Mouse (Mus musculus): ENCODE measurements at regions not wholly inside any gene's neighbourhood (a gene's known extent, or its start where the extent isn't known, plus 50 kb on each side); places are given as distances from the start of the nearest gene placed in this dataset.
A peak's percentile ranks its signal among the peaks of the same experiment; 100 is the strongest.

DNA sequence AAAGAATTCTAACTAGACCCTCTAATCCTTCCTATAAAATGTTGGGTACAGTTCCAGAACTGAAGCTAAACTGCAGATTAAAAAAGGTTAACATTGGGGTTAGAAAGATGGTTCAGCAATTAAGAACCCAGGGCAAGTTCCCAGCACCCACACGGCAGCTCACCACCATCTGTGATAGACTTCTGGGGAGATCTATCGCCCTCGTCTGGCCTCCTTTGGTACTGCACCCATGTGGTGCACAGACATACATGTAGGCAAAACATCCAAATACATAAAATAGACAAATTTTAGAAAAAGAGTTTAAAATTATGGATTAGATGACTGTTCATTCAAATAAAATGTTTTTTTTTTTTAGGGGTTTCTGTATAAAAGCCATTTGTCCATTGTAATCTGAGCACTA is 91.4 kb upstream of the Kazn start:
- no peak for DNase-seq (ENCODE audit: inconsistent age in 2 of 2, low spot score in 1 of 2)

DNA sequence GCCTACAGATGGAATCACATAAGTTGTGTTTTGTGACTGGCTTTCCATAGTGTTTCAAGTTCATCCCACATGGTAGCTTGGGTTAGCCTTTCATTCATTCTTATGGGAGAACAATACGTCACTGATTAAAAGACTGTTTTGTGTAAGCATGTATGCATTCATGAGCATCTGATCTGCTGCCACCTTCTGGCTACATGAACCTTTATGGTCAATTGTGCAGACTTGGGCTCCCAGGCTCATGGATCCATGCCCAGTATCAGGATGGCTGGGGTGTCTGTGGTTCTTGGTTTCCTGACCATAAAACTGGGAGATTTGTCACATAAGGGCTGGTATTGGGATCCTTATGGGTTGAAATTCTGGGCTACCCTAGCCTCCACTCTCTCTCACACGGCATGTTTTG is 90.4 kb upstream of the Kazn start:
- DNase-seq (ENCODE audit: inconsistent age in 2 of 2, low spot score in 1 of 2): no peak

DNA sequence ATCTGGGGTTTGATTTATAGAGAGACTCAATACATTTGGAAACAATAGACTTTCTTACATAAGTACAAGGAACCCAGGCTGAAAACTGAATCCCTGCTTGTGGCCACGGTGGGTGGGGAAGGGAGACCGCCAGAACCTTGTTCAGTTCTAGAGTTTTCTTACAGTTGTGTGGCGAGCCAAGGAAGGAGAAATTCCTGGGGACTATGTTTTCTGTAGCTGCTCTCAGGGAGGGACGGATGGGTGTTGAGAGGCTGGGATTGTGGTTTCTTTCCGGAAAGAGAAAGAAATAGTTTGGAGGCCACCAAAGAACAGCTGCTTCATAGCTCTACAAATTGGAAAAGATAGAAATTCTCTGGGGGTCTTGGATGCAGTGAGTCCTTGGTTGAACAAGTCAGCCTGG is 87.3 kb upstream of the Kazn start:
- no peak for DNase-seq (ENCODE audit: inconsistent age in 2 of 2, low spot score in 1 of 2)

DNA sequence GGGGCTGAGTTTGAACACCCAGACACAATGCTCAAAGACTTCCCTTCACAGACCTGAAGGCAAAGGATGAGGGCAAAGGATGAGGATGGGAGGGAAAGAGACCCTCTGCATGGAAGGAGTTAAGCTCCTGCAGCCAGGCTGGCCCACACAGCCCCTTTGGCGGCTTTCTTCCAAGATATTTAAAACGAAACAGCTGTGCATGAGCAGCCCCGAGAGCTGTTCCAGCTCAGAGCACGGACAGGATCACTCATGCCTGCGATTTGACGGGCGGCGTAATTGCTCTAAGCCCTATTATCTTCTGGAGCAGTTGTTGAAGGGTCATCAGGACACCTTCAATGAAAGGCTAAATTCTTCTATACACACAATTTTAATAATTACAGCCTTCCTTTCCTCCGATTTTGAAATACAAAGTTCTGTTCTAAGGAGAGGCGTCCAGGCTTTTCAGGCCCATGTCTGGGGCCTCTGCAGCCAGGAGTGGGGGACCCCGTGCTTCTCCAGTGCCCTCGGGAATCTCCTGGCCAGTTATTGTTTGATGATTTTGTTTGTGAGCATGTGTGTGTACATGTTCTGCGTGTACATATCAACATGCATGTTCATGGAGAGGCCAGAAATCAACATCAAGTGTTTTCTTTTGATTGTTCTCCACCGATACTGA is 82.1 kb upstream of the Kazn start:
- no peak for DNase-seq (ENCODE audit: inconsistent age in 2 of 2, low spot score in 1 of 2)

DNA sequence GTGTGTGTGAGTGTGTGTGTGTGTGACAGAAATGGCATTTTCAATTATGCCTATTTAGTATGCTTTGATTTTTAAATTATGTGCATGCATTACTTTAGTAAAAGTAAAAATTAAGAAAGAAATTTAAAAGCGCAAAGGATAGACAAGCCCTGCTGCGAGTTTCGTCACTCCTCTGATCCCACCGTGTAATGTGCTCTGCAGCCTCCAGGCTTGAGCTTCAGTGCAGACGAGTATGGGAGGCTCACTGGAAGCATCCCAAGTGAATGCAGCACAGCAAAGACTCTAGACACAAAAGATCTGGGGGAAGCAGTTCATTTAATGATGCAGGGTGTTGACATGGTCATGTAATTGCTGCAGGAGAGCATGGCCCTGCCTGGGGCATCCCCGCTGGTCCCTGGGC is 71.1 kb upstream of the Kazn start:
- no peak for DNase-seq (ENCODE audit: inconsistent age in 2 of 2, low spot score in 1 of 2)

DNA sequence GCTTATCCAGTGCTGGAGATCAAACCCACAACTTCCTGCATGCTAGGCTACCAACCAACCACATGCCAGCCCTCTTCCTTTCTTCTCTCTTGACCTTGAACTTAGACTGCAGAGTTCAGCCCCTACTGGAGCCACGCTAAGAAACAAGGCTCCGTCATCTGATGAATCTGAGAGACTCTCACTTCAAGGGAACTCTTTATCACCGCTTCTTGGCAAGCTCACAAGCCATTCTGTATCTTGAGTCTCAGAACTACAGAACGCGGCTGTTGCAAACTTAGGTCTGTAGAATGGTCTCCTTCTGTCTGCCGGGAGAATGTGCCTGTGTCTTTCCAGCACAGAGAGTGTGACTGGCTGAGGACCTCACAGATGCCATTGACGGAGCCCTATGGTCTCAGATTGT is 69.1 kb upstream of the Kazn start:
- no peak for DNase-seq (ENCODE audit: inconsistent age in 2 of 2, low spot score in 1 of 2)

DNA sequence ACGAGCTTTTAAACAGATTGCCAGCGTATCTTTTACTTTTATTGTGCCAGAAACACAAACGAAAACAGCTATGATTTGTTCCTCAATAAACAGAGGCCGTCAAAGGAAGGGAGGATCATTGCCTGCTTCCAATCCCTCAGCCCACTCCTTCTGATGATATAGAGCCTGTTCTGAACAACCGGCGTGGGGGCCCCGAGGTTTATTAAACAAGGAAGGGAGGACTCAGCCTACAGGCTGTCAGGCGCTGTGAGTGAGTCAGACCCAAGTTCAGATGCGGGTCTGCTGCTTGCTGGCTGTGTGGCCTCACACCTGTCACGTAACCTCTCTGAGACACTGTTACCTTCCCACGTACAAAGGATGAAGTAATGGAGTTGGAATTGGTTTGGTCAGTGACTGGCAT is 68.1 kb upstream of the Kazn start:
- no peak for DNase-seq (ENCODE audit: inconsistent age in 2 of 2, low spot score in 1 of 2)

DNA sequence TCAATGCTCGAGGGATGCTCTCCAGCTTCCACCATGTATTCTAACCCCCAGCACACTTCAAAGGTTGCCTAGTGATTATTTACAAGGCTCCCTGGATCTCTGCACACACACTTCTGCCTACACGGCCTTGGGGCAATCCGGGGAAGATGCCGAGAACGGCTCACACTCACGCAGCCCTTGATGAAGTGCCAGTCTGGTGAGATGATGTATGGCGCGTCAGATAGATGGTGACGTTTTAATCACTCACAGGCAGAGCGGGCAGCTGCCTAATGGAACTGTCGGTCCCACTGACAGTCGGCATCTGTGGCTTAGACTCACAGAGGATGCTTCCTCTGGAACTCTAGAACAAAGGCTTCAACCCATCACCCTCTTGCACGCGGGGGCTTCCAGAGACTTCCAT is 66.9 kb upstream of the Kazn start:
- peak in 1 of 2 experiments; percentile 37 for DNase-seq (ENCODE audit: inconsistent age in 2 of 2, low spot score in 1 of 2)

DNA sequence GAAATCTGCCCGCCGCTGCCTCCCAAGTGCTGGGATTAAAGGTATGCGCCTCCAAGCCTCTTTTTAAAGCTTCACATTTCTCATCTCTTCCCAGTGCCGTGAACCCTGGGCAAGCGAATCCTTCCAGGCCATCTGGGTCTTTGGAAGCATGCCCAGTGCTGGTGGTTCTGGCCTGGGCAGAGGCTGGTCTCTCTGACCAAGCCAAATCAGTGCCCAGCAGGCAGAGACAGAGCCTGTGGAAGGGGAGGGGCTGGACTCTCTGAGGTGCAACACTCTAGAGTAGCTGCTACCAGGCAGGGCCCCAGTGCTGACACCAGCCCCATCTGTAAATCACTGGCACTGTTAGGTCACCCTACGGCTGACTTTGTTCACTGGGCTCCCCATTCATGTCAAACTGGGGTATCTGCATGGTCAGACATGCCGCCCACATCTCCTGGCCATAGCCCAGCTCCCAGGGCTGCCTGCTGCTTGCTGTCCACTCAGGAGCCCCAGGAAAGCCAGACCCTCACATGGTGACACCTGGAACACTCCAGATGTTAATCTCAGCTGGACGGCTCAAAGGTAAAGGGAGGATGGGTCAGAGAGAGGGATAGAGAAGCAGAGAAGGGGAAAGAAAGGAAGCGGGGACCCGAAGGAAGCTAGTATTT is 64.3 kb upstream of the Kazn start:
- DNase-seq (ENCODE audit: inconsistent age in 2 of 2, low spot score in 1 of 2): peak; percentile 16 to 37

DNA sequence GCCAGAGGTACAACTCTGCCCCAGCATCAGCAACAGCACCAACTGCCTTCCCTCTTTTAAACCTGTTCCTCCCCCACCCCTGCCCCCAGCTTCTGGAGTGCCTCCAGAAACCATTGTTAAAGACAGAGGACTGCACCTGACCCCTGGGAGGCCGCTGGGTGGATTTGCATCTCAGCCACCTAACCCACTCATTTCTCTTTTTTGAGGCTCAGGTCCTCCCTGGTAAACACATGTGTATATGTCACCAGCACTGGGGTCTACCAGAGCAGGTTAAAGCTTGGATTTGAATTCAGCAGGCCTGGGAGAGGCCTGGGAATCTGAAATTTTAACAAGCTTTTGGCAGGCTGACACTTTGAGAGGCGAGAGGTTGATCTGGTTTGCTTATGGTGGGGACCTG is 63.5 kb upstream of the Kazn start:
- no peak for DNase-seq (ENCODE audit: inconsistent age in 2 of 2, low spot score in 1 of 2)

DNA sequence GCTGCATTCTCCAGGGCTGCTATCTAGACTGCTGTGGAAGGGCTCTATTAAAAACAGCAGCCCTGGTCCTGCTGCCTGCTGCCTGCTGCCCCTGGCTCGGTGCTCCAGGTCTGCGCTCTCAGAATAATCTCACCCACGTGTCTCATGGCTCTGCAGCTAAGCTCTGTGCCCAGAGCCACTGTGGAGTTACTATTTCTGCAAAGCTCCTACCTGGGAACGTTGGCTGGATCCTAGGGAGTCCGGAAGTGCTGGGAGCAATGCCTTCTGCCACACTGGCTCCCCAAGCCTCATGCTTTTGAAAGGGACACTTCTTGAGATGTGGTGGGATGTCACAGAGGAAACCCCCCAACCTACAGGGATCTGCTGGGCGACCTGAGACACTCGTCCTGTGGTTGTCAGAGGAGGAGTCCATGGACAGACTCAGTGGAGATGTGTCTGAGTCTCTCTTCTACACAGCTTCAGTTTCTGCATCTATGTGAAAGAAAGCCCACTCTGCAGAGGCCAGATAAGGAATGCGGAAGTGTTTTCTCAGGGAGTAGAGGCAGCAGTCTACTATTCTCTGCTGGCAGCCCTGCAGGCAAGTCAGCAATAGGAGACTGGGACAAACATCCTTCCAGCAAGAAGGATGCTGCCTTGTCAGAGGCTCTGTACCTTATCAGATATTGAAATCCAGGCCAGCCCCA is 63.0 kb upstream of the Kazn start:
- DNase-seq (ENCODE audit: inconsistent age in 2 of 2, low spot score in 1 of 2): no peak

DNA sequence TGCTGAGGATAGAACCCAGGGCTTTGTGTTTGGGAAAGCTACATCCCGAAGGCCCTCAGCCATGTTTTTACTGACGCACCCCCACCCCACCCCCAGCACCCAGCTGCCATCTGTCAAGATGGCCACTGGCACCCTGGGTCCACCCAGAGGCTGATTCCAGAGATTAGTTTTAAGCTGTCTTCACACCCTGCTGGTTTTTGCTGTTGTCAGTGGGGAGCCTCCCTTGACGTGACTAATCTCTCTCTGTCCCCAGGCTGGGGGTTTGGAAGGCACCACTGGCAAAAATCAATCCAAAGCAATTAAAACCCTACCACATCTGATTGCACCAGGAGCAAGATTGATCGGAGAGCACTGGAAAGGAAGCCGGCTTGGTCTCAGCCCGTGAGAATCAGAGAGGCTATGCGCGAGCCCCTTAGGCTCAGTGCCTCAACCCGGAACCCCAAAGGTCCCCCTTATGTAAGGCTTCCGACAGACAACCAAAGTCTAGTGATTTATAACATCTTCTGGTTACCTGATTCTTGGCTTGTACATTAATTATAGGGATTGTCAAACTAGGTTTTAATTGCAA is 59.7 kb upstream of the Kazn start:
- DNase-seq (ENCODE audit: inconsistent age in 2 of 2, low spot score in 1 of 2): no peak

DNA sequence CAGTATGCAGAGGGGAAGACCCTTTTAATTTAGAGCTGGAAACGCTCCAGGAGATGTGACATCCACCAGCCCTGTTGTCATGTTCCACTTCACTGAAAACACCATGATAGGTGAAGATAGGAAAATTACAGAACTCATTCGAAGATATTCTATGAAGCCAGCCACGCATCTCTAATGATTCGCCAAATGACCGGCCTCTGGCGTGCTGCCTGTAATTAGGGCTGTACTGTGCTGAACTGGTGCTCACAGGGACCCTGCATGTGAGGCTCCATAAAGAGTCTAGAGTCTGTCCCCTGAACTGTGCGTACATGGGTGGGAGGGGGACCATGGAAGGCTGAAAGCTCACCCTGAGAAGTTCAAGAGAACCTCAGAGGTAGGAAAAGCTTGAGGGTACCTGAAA is 53.6 kb upstream of the Kazn start:
- no peak for DNase-seq (ENCODE audit: inconsistent age in 2 of 2, low spot score in 1 of 2)

DNA sequence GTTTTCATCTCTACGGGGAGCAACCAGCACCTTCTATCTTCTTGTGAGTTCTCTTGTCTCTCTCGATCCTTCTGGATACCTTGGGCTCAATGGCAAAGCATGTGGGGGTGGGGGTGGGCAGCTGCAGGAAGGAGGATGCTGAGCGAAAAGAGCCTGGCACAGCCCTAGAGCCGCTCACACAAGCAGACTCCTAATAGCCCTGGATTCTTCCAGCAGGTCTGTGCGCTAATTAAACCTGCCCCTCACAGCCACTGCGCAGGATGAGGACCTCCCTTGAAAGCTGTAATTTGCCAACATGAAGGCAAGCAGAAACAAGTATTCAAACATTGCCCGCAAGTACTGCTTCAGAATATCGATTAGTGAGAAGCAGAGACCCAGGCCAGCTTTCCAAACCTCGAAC is 53.1 kb upstream of the Kazn start:
- DNase-seq (ENCODE audit: inconsistent age in 2 of 2, low spot score in 1 of 2): no peak

DNA sequence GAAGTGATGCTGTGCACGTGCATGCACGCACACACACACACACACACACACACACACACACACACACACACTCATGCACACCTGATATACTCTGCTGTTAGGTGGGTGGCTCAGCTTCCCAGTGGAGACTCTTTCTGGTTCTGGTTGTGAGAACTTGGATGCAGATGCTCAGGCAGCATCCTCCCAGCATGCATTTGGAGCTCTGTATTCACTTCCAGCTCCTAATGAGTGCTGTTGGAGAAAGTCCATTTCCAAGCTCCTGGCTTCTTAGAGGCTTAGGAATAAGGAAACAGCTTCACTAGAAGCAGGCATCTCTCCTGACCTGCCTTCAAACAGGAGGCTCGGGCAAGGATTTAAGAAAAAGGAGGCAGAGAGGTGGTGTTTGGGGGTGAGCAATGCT is 52.2 kb upstream of the Kazn start:
- DNase-seq (ENCODE audit: inconsistent age in 2 of 2, low spot score in 1 of 2): no peak

Data from adrenal gland, adult (tissue).